Mouse (Mus musculus) liver, adult 2 months (tissue): Measurements from ENCODE around the gene Dvl1. TPM values are rescaled to one million over a fixed set of nuclear protein-coding genes. Genes with fewer than 3 reads are reported as not detected.

Experiments
- DNase-seq: peaks from one replicate; pipeline ENCODE4 v3.0.0-alpha.2; 2011; ENCODE audit warnings: low read depth, low spot score; ENCODE audit errors: extremely low read depth
- H3K27ac ChIP-seq: fragments of 200-500 bp; replicated peaks from 2 replicates; pipeline ENCODE4 v1.5.1; 2012; ENCODE audit warnings: low read depth, mild to moderate bottlenecking, control low read depth, inconsistent platforms, low read length; ENCODE audit not compliant: insufficient read depth
- H3K27me3 ChIP-seq: fragments of 200-500 bp; 2 replicates; pipeline ENCODE4 v1.6.1; 2012; ENCODE audit warnings: mild to moderate bottlenecking, moderate library complexity, low read length, inconsistent platforms; ENCODE audit not compliant: control insufficient read depth, insufficient read depth
- H3K36me3 ChIP-seq: fragments of 200-500 bp; 2 replicates; pipeline ENCODE4 v1.6.1; 2012; ENCODE audit warnings: low read length, inconsistent platforms; ENCODE audit not compliant: control insufficient read depth, insufficient read depth
- H3K4me1 ChIP-seq: fragments of 200-500 bp; 2 replicates; pipeline ENCODE4 v1.6.1; 2011; ENCODE audit warnings: low read length; ENCODE audit not compliant: control insufficient read depth, insufficient read depth
- H3K4me3 ChIP-seq: fragments of 200-500 bp; 2 replicates; pipeline ENCODE4 v1.5.1; 2011; ENCODE audit warnings: low read depth, mild to moderate bottlenecking, control low read depth, low read length, moderate library complexity; ENCODE audit not compliant: insufficient read depth
- H3K79me2 ChIP-seq: fragments of 200-500 bp; 2 replicates; pipeline ENCODE4 v1.6.1; 2012; ENCODE audit warnings: inconsistent platforms, mild to moderate bottlenecking, low read length, moderate library complexity; ENCODE audit not compliant: control insufficient read depth, insufficient read depth
- H3K9ac ChIP-seq: fragments of 200-500 bp; 2 replicates; pipeline ENCODE4 v1.6.1; 2012; ENCODE audit warnings: low read depth, mild to moderate bottlenecking, control low read depth, inconsistent platforms, low read length
- CTCF ChIP-seq: fragments of 200-500 bp; IDR thresholded peaks from 2 replicates; pipeline ENCODE4 v1.5.1; 2011; ENCODE audit warnings: low read depth, low read length, control low read depth
- POLR2A ChIP-seq: fragments of 200-500 bp; IDR thresholded peaks from 2 replicates; pipeline ENCODE4 v1.6.1; 2011; ENCODE audit warnings: low read length, control low read depth; ENCODE audit not compliant: insufficient read depth; ENCODE audit errors: extremely low read depth
- WGBS: fragments of 180-500 bp; shearing (Covaris S2); methylation state at CpG from one replicate; pipeline ENCODE4 v1.1.7; 2018; 5-methylcytosine and 5-hydroxymethylcytosine counted together
- polyA plus RNA-seq: library from polyadenylated mRNA; depleted of rRNA; stranded (reverse); fragments of >200 nt; gene quantifications from 2 replicates; pipeline ENCODE4 v1.2.3, GENCODE M21; 2012
- total RNA-seq: library from RNA; depleted of rRNA; stranded (reverse); fragments of >200 nt; gene quantifications from 2 replicates; pipeline ENCODE4 v1.2.3, GENCODE M21; 2014

The Dvl1 gene
- total and polyA plus RNA-seq, 2 experiments: 40.5 to 162 TPM

DNA sequence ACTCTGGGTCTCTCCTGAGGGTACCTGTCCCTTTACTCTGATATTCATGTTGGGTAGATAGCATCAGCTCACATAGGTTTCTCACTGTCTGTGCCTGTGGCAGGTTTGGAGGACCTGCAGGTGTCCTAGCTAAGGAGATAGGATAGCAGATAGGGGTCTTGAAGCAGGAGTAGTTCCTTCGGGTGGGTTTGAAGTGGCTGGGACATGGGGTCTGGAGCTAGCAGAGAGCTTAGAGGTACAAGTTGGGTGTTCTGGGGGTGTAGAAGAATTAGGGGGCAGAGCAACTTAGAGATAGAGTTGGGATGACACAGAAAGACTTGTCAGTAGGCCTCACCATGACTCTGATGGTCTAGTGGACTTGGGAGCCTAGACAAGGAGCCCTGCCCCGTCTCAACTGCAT lies 2.2 kb downstream of the Dvl1 start:
- no peak for DNase-seq
- H3K79me2 ChIP-seq: peaks cover 40% of the 10 kb centered on the region
- no peaks in the 10 kb centered on the region for H3K27me3 ChIP-seq
- no peak overlapping the region for H3K9ac ChIP-seq
- H3K4me3 ChIP-seq: no peak overlapping the region
- WGBS: 78% methylated on average over 2 of the region's 2 CpGs
- H3K36me3 ChIP-seq: no peaks in the 10 kb centered on the region
- TF ChIP-seq POLR2A: no peak
- no peak for TF ChIP-seq CTCF
- no peak overlapping the region for H3K27ac ChIP-seq
- peaks cover 25% of the 10 kb centered on the region for H3K4me1 ChIP-seq

DNA sequence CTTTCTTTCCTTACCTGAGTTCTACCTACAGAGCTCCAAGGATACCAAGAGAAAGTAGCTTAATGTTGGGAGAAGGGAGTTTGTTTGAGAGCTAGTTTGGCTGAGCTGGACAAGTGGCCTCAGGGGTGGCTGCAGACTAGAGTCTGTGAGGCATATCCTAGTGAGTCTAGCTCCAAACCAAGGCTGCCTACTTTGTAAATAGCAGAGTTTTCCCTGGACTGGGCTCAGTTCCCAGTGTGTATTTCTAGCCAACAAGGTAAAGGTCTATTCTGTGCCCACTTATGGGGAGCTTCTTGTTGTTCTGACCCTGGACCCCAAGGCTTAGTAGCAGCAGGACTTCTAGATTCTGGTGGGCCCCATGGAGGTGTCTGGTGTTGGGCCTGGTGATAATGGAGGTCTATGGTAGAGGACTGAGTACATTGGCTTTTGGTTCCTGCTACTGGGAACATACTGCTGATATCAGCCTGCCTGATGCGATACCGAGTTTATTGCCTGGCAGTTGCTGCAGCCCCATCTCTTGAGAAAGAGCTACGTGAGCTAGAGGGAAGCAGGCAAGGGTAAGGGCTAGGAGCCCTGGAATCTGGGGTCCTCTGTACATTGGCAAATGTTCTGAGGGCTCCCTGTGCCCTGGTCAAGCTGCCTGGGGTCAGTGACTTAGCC lies 2.7 kb downstream of the Dvl1 start:
- Histone ChIP-seq H3K4me1 (peaks cover 25% of the 10 kb centered on the region), H3K27ac (peak overlapping the region; percentile 15; the same call in 1 of the 2 replicates), H3K79me2 (peaks cover 40% of the 10 kb centered on the region), H3K36me3 (no peaks in the 10 kb centered on the region), H3K27me3 (no peaks in the 10 kb centered on the region), H3K4me3 (no peak overlapping the region), H3K9ac (no peak overlapping the region)
- WGBS: 26% methylated on average over 3 of the region's 3 CpGs
- TF ChIP-seq CTCF (no peak), POLR2A (no peak)
- DNase-seq: peak; percentile 64

DNA sequence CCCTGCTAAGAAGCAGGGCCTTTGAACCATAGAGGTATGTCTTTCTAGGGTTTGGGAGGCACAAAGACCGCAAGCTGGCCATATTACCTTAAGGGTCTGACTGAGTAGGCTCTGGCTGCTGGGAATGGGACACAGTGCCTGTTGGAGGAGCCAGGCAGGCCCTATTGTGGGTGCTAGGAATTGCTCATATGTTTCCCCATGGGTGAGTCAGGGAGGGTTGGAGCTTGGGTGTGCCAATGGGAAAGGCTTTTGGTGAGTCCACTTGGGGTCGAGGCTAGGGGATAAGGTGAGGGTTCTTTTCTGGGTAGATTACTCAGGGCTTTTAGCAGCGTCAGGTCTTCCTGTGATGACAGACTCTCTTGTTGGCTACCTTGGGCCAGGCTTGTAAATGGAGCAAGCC lies 4.2 kb downstream of the Dvl1 start:
- Histone ChIP-seq H3K27me3 (no peaks in the 10 kb centered on the region), H3K4me1 (peaks cover 25% of the 10 kb centered on the region), H3K79me2 (peaks cover 40% of the 10 kb centered on the region), H3K27ac (no peak overlapping the region), H3K4me3 (no peak overlapping the region), H3K9ac (no peak overlapping the region), H3K36me3 (peaks cover 3% of the 10 kb centered on the region; the same call in 1 of the 2 replicates)
- TF ChIP-seq POLR2A (no peak), CTCF (no peak)
- WGBS: 92% methylated on average over 3 of the region's 3 CpGs
- DNase-seq: no peak

DNA sequence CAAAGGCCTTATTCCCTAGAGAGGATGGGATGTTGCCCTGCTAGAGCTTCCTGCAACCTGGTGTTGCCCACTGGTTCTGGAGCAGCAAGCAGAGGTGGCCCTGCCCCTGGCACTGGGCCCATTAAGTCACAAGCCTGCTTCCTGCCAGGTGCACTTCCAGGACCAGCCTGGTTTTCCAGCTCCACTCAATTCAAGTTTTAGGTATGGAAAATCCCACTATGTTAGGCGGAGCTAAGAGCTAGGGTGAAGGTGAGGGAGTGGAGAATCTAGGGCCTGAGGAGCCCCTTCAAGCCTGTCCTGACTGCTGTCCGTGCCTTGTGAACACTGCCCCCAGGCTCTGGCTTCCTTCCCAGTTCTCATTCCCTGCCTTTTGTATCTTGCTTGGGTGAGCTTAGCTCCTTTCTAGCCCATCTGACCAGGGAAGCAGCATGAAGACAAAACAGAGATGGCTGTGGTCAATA lies 4.8 kb downstream of the Dvl1 start:
- Histone ChIP-seq H3K79me2 (peaks cover 40% of the 10 kb centered on the region), H3K4me1 (peaks cover 21% of the 10 kb centered on the region), H3K9ac (no peak overlapping the region), H3K4me3 (no peak overlapping the region), H3K27me3 (no peaks in the 10 kb centered on the region), H3K36me3 (peaks cover 3% of the 10 kb centered on the region; the same call in 1 of the 2 replicates), H3K27ac (no peak overlapping the region)
- no peak for TF ChIP-seq CTCF
- TF ChIP-seq POLR2A: no peak
- WGBS: 71% methylated on average over 2 of the region's 2 CpGs
- DNase-seq: no peak

DNA sequence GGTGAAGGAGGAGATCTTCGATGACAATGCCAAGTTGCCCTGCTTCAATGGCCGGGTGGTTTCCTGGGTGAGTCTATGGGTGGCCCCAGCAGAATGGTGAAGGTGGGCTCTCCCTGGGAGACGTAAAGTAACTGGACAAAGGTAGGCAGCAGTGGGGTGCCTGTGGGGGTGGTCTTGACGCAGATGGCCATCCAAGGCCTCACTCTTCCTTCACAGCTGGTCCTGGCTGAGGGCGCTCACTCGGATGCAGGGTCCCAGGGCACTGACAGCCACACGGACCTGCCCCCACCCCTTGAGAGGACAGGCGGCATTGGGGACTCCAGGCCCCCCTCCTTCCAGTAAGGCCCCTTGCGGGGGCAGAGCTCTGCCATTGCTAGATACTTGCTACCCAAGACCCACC lies 6.2 kb downstream of the Dvl1 start:
- WGBS: 95% methylated on average over 9 of the region's 9 CpGs

DNA sequence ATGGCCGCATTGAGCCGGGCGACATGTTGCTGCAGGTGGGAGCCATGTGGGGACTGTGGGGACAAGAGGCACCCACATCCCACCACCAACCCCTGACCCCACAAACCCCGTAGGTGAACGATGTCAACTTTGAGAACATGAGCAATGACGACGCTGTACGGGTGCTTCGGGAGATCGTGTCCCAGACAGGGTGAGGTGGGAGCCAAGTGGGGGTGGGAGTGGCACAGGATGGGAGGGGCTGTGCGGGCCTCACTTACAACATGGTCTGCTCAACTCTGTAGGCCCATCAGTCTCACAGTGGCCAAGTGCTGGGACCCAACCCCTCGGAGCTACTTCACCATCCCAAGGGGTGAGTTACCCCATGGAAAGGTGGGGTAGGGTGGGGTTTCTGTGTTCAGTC lies 7.8 kb downstream of the Dvl1 start:
- no peak for DNase-seq
- H3K27me3 ChIP-seq: no peaks in the 10 kb centered on the region
- no peak overlapping the region for H3K9ac ChIP-seq
- TF ChIP-seq CTCF: no peak
- no peak for TF ChIP-seq POLR2A
- H3K27ac ChIP-seq: no peak overlapping the region
- H3K79me2 ChIP-seq: peaks cover 17% of the 10 kb centered on the region
- no peak overlapping the region for H3K4me3 ChIP-seq
- H3K4me1 ChIP-seq: peaks cover 7% of the 10 kb centered on the region
- H3K36me3 ChIP-seq: peaks cover 7% of the 10 kb centered on the region; the same call in 1 of the 2 replicates
- WGBS: 96% methylated on average over 12 of the region's 12 CpGs

More for the DNA sequence above, 6.2 kb downstream of the Dvl1 start:
- H3K27me3 ChIP-seq: no peaks in the 10 kb centered on the region
- H3K4me1 ChIP-seq: peaks cover 21% of the 10 kb centered on the region
- DNase-seq: no peak
- no peak overlapping the region for H3K27ac ChIP-seq
- H3K4me3 ChIP-seq: no peak overlapping the region
- no peak for TF ChIP-seq CTCF
- no peak for TF ChIP-seq POLR2A
- H3K79me2 ChIP-seq: peaks cover 31% of the 10 kb centered on the region
- H3K9ac ChIP-seq: no peak overlapping the region
- peaks cover 7% of the 10 kb centered on the region; the same call in 1 of the 2 replicates for H3K36me3 ChIP-seq
